Mouse (Mus musculus): ENCODE measurements at regions not wholly inside any gene's neighbourhood (a gene's known extent, or its start where the extent isn't known, plus 50 kb on each side); places are given as distances from the start of the nearest gene placed in this dataset.

GRCm38 (mm10) chr15:25305801-25306200 is 107.8 kb downstream of the Basp1 start:
- 58% methylated on average over 1 of the region's 1 CpGs for WGBS
- Histone ChIP-seq H3K9ac (ENCODE audit: low read length) (no peak overlapping the region), H3K9me3 (replicated peaks; ENCODE audit: control insufficient read depth, low read length) (no peaks in the 10 kb centered on the region), H3K27me3 (ENCODE audit: control insufficient read depth, insufficient read depth, low read length) (no peaks in the 10 kb centered on the region), H3K27ac (ENCODE audit: low read length) (no peak overlapping the region), H3K36me3 (ENCODE audit: control insufficient read depth, insufficient read depth) (no peaks in the 10 kb centered on the region), H3K4me2 (ENCODE audit: low read depth, low read length) (no peak overlapping the region), H3K4me3 (ENCODE audit: low read length) (no peak overlapping the region), H3K4me1 (ENCODE audit: control insufficient read depth, insufficient read depth, low read length) (peaks cover 5% of the 10 kb centered on the region; the same call in 1 of the 2 replicates)
- no peak for ATAC-seq (replicated peaks; ENCODE audit: extremely low read depth, insufficient read depth, low FRiP score)

- no peak for ATAC-seq (replicated peaks; ENCODE audit: extremely low read depth, insufficient read depth, low FRiP score)
- WGBS, result 50% methylated on average over 3 of the region's 3 CpGs
- H3K4me1 ChIP-seq (ENCODE audit: control insufficient read depth, insufficient read depth, low read length), result peaks cover 5% of the 10 kb centered on the region; the same call in 1 of the 2 replicates
- H3K9ac ChIP-seq (ENCODE audit: low read length), result no peak overlapping the region
- no peaks in the 10 kb centered on the region for H3K36me3 ChIP-seq (ENCODE audit: control insufficient read depth, insufficient read depth)
- H3K4me3 ChIP-seq (ENCODE audit: low read length), result no peak overlapping the region
- no peak overlapping the region for H3K4me2 ChIP-seq (ENCODE audit: low read depth, low read length)
- no peak overlapping the region for H3K27ac ChIP-seq (ENCODE audit: low read length)
- no peaks in the 10 kb centered on the region for H3K9me3 ChIP-seq (replicated peaks; ENCODE audit: control insufficient read depth, low read length)
- H3K27me3 ChIP-seq (ENCODE audit: control insufficient read depth, insufficient read depth, low read length), result no peaks in the 10 kb centered on the region
Observed at GRCm38 (mm10) chr15:25303379-25303778, 110.2 kb downstream of the Basp1 start.

- Histone ChIP-seq H3K4me1 (ENCODE audit: control insufficient read depth, insufficient read depth, low read length) (peaks cover 5% of the 10 kb centered on the region; the same call in 1 of the 2 replicates), H3K9ac (ENCODE audit: low read length) (no peak overlapping the region), H3K36me3 (ENCODE audit: control insufficient read depth, insufficient read depth) (no peaks in the 10 kb centered on the region), H3K27me3 (ENCODE audit: control insufficient read depth, insufficient read depth, low read length) (no peaks in the 10 kb centered on the region), H3K4me3 (ENCODE audit: low read length) (no peak overlapping the region), H3K4me2 (ENCODE audit: low read depth, low read length) (no peak overlapping the region), H3K27ac (ENCODE audit: low read length) (no peak overlapping the region), H3K9me3 (replicated peaks; ENCODE audit: control insufficient read depth, low read length) (no peaks in the 10 kb centered on the region)
- 30% methylated on average over 8 of the region's 8 CpGs for WGBS
- no peak for ATAC-seq (replicated peaks; ENCODE audit: extremely low read depth, insufficient read depth, low FRiP score)
Observed at GRCm38 (mm10) chr15:25302671-25303294, 110.8 kb downstream of the Basp1 start.

GRCm38 (mm10) chr15:25301810-25302209 is 111.8 kb downstream of the Basp1 start:
- H3K9ac ChIP-seq (ENCODE audit: low read length), result no peak overlapping the region
- WGBS, result 45% methylated on average over 3 of the region's 3 CpGs
- H3K27ac ChIP-seq (ENCODE audit: low read length), result no peak overlapping the region
- no peaks in the 10 kb centered on the region for H3K36me3 ChIP-seq (ENCODE audit: control insufficient read depth, insufficient read depth)
- ATAC-seq (replicated peaks; ENCODE audit: extremely low read depth, insufficient read depth, low FRiP score), result no peak
- no peak overlapping the region for H3K4me2 ChIP-seq (ENCODE audit: low read depth, low read length)
- peaks cover 5% of the 10 kb centered on the region; the same call in 1 of the 2 replicates for H3K4me1 ChIP-seq (ENCODE audit: control insufficient read depth, insufficient read depth, low read length)
- H3K9me3 ChIP-seq (replicated peaks; ENCODE audit: control insufficient read depth, low read length), result no peaks in the 10 kb centered on the region
- H3K4me3 ChIP-seq (ENCODE audit: low read length), result no peak overlapping the region
- H3K27me3 ChIP-seq (ENCODE audit: control insufficient read depth, insufficient read depth, low read length), result no peaks in the 10 kb centered on the region

- Histone ChIP-seq H3K36me3 (ENCODE audit: control insufficient read depth, insufficient read depth) (no peaks in the 10 kb centered on the region), H3K9me3 (replicated peaks; ENCODE audit: control insufficient read depth, low read length) (no peaks in the 10 kb centered on the region), H3K4me2 (ENCODE audit: low read depth, low read length) (no peak overlapping the region), H3K9ac (ENCODE audit: low read length) (no peak overlapping the region), H3K27me3 (ENCODE audit: control insufficient read depth, insufficient read depth, low read length) (no peaks in the 10 kb centered on the region), H3K4me3 (ENCODE audit: low read length) (no peak overlapping the region), H3K27ac (ENCODE audit: low read length) (no peak overlapping the region), H3K4me1 (ENCODE audit: control insufficient read depth, insufficient read depth, low read length) (peaks cover 2% of the 10 kb centered on the region; the same call in 1 of the 2 replicates)
- ATAC-seq (replicated peaks; ENCODE audit: extremely low read depth, insufficient read depth, low FRiP score), result no peak
- WGBS, result 76% methylated on average over 5 of the region's 5 CpGs
Observed at GRCm38 (mm10) chr15:25297278-25297677, 116.3 kb downstream of the Basp1 start.

- H3K4me1 ChIP-seq (ENCODE audit: control insufficient read depth, insufficient read depth, low read length), result peaks cover under 1% of the 10 kb centered on the region; the same call in 1 of the 2 replicates
- no peaks in the 10 kb centered on the region for H3K36me3 ChIP-seq (ENCODE audit: control insufficient read depth, insufficient read depth)
- ATAC-seq (replicated peaks; ENCODE audit: extremely low read depth, insufficient read depth, low FRiP score), result no peak
- no peaks in the 10 kb centered on the region for H3K9me3 ChIP-seq (replicated peaks; ENCODE audit: control insufficient read depth, low read length)
- H3K27me3 ChIP-seq (ENCODE audit: control insufficient read depth, insufficient read depth, low read length), result no peaks in the 10 kb centered on the region
- H3K4me2 ChIP-seq (ENCODE audit: low read depth, low read length), result no peak overlapping the region
- no peak overlapping the region for H3K27ac ChIP-seq (ENCODE audit: low read length)
- H3K4me3 ChIP-seq (ENCODE audit: low read length), result no peak overlapping the region
- WGBS, result 86% methylated on average over 11 of the region's 11 CpGs
- no peak overlapping the region for H3K9ac ChIP-seq (ENCODE audit: low read length)
Observed at GRCm38 (mm10) chr15:25296714-25297113, 116.8 kb downstream of the Basp1 start.

- ATAC-seq (replicated peaks; ENCODE audit: extremely low read depth, insufficient read depth, low FRiP score), result no peak
- 90% methylated on average over 6 of the region's 6 CpGs for WGBS
- Histone ChIP-seq H3K4me2 (ENCODE audit: low read depth, low read length) (no peak overlapping the region), H3K36me3 (ENCODE audit: control insufficient read depth, insufficient read depth) (no peaks in the 10 kb centered on the region), H3K9me3 (replicated peaks; ENCODE audit: control insufficient read depth, low read length) (no peaks in the 10 kb centered on the region), H3K4me3 (ENCODE audit: low read length) (no peak overlapping the region), H3K27ac (ENCODE audit: low read length) (no peak overlapping the region), H3K9ac (ENCODE audit: low read length) (no peak overlapping the region), H3K4me1 (ENCODE audit: control insufficient read depth, insufficient read depth, low read length) (no peaks in the 10 kb centered on the region), H3K27me3 (ENCODE audit: control insufficient read depth, insufficient read depth, low read length) (no peaks in the 10 kb centered on the region)
Observed at GRCm38 (mm10) chr15:25295753-25296152, 117.8 kb downstream of the Basp1 start.

- no peak overlapping the region for H3K9ac ChIP-seq (ENCODE audit: low read length)
- H3K27me3 ChIP-seq (ENCODE audit: control insufficient read depth, insufficient read depth, low read length), result no peaks in the 10 kb centered on the region
- H3K36me3 ChIP-seq (ENCODE audit: control insufficient read depth, insufficient read depth), result no peaks in the 10 kb centered on the region
- ATAC-seq (replicated peaks; ENCODE audit: extremely low read depth, insufficient read depth, low FRiP score), result no peak
- H3K4me2 ChIP-seq (ENCODE audit: low read depth, low read length), result no peak overlapping the region
- 68% methylated on average over 10 of the region's 10 CpGs for WGBS
- H3K4me3 ChIP-seq (ENCODE audit: low read length), result no peak overlapping the region
- no peak overlapping the region for H3K27ac ChIP-seq (ENCODE audit: low read length)
- no peaks in the 10 kb centered on the region for H3K4me1 ChIP-seq (ENCODE audit: control insufficient read depth, insufficient read depth, low read length)
- H3K9me3 ChIP-seq (replicated peaks; ENCODE audit: control insufficient read depth, low read length), result no peaks in the 10 kb centered on the region
Observed at GRCm38 (mm10) chr15:25291231-25291691, 122.3 kb downstream of the Basp1 start.

GRCm38 (mm10) chr15:25287850-25288249 is 125.7 kb downstream of the Basp1 start:
- H3K4me2 ChIP-seq (ENCODE audit: low read depth, low read length), result no peak overlapping the region
- no peak overlapping the region for H3K4me3 ChIP-seq (ENCODE audit: low read length)
- H3K9ac ChIP-seq (ENCODE audit: low read length), result no peak overlapping the region
- H3K4me1 ChIP-seq (ENCODE audit: control insufficient read depth, insufficient read depth, low read length), result no peaks in the 10 kb centered on the region
- H3K27me3 ChIP-seq (ENCODE audit: control insufficient read depth, insufficient read depth, low read length), result no peaks in the 10 kb centered on the region
- 35% methylated on average over 3 of the region's 3 CpGs for WGBS
- no peak for ATAC-seq (replicated peaks; ENCODE audit: extremely low read depth, insufficient read depth, low FRiP score)
- H3K27ac ChIP-seq (ENCODE audit: low read length), result no peak overlapping the region
- H3K36me3 ChIP-seq (ENCODE audit: control insufficient read depth, insufficient read depth), result no peaks in the 10 kb centered on the region
- H3K9me3 ChIP-seq (replicated peaks; ENCODE audit: control insufficient read depth, low read length), result no peaks in the 10 kb centered on the region

Measured in heart, embryonic 16.5 days (tissue).